Mouse (Mus musculus) kidney, postnatal 0 days (tissue): ENCODE results near the gene Eng. TPM values are rescaled to one million over a fixed set of nuclear protein-coding genes. Genes with fewer than 3 reads are reported as not detected.

ENCODE experiments used
- ATAC-seq: fragments of 200-750 bp; cut with Nextera tagmentation; replicated peaks from 2 replicates; pipeline ENCODE4 v1.8.0; 2017; ENCODE audit warnings: low read depth, moderate number of reproducible peaks, moderate TSS enrichment, moderate library complexity; ENCODE audit not compliant: low FRiP score
- DNase-seq: peaks from one replicate; pipeline ENCODE4 v3.0.0-alpha.2; 2016; ENCODE audit warnings: low spot score
- H3K27ac ChIP-seq: fragments of 300-500 bp; sonication (generic); 2 replicates; pipeline ENCODE4 v1.5.1; 2014; ENCODE audit warnings: mild to moderate bottlenecking
- H3K27me3 ChIP-seq: fragments of 300-500 bp; sonication (generic); 2 replicates; pipeline ENCODE4 v1.6.1; 2014; ENCODE audit warnings: low read length, mixed read lengths; ENCODE audit not compliant: insufficient read depth
- H3K36me3 ChIP-seq: fragments of 300-500 bp; sonication (generic); 2 replicates; pipeline ENCODE4 v1.6.1; 2014; ENCODE audit warnings: low read length, mixed read lengths; ENCODE audit not compliant: insufficient read depth
- H3K4me1 ChIP-seq: fragments of 300-500 bp; sonication (generic); replicated peaks from 2 replicates; pipeline ENCODE4 v1.6.1; 2014; ENCODE audit warnings: antibody characterized with exemption, low read length, mixed read lengths; ENCODE audit not compliant: insufficient read depth
- H3K4me2 ChIP-seq: fragments of 300-500 bp; sonication (generic); 2 replicates; pipeline ENCODE4 v1.6.1; 2014; ENCODE audit warnings: mild to moderate bottlenecking, low read length, moderate library complexity, mixed read lengths
- H3K4me3 ChIP-seq: fragments of 300-500 bp; sonication (generic); replicated peaks from 2 replicates; pipeline ENCODE4 v1.5.1; 2014; ENCODE audit warnings: low read depth, low read length
- H3K9ac ChIP-seq: fragments of 300-500 bp; sonication (generic); 2 replicates; pipeline ENCODE4 v1.6.1; 2014; ENCODE audit warnings: low read depth, low read length
- H3K9me3 ChIP-seq: fragments of 300-500 bp; sonication (generic); replicated peaks from 2 replicates; pipeline ENCODE4 v1.6.1; 2016; ENCODE audit warnings: low read length, inconsistent platforms, mixed read lengths
- CTCF ChIP-seq: IDR thresholded peaks from 2 replicates; pipeline ENCODE4 v1.5.1; 2016; ENCODE audit warnings: antibody characterized with exemption, low read depth, mild to moderate bottlenecking, moderate library complexity
- WGBS: fragments of 180-500 bp; shearing (Covaris S2); extraction: QIAGEN DNeasy Blood & Tissue Kit; methylation state at CpG from one replicate; pipeline ENCODE4 v1.1.7; 2014; 5-methylcytosine and 5-hydroxymethylcytosine counted together
- polyA plus RNA-seq: library from polyadenylated mRNA; unstranded; fragments of >200 nt; fragmentation: Nextera tagmentation; extraction: Ambion mirVana; gene quantifications from 2 replicates; pipeline ENCODE4 v1.2.1, GENCODE M21; 2015

Eng gene
- polyA plus RNA-seq, 1 experiment from 2014 or later: 71.6 TPM

DNA sequence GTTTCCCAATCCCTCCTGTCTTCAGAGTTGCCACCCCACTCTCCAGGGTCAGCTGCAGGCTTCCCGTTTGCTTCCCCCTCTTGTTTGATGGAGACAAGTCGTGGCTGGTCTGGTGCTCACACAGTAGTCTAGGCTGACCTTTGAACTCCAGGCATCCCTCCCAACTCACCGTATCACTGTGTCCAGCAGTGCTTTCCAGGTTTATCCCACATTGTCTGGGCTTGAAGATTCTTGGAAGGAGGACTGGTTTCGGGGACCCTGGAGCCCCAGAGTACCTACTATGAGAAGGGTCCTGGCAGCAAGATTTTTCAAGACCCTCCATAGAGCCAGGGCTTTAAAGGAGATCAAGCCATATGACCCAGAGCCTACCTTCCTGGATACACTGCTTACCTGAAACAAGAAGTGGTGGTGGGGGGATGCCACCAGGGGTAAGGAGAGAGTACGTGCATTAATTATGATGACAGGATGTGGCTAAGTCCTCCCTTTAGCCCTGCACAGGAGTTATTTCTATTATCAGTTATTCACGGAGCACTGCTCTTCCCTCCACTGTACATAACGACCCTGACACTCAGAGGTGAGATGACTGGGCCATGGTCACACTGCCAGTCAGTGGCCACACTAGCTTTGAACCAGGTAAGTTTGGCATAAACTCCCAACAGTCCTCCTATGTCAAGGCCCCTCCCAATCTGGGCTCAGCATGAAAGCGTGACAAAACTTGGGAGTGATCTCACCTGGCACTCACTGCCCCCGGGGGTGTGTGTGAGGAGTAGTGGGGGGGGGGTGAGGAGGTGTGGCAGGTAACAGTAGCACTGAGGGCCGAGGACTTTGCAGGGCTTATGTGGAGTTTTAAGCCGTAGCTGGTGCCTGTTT, 68.0 kb downstream of the Eng start:
- ATAC-seq (no peak), DNase-seq (no peak)
- Histone ChIP-seq H3K27ac (peak overlapping the region; percentile 98), H3K27me3 (no peaks in the 10 kb centered on the region), H3K9ac (peak overlapping the region; percentile 43; the same call in 1 of the 2 replicates), H3K4me3 (no peak overlapping the region), H3K4me2 (no peak overlapping the region), H3K36me3 (peaks cover 11% of the 10 kb centered on the region), H3K4me1 (peaks cover 4% of the 10 kb centered on the region), H3K9me3 (no peaks in the 10 kb centered on the region)
- TF ChIP-seq CTCF: no peak
- 44% methylated on average over 11 of the region's 11 CpGs for WGBS

DNA sequence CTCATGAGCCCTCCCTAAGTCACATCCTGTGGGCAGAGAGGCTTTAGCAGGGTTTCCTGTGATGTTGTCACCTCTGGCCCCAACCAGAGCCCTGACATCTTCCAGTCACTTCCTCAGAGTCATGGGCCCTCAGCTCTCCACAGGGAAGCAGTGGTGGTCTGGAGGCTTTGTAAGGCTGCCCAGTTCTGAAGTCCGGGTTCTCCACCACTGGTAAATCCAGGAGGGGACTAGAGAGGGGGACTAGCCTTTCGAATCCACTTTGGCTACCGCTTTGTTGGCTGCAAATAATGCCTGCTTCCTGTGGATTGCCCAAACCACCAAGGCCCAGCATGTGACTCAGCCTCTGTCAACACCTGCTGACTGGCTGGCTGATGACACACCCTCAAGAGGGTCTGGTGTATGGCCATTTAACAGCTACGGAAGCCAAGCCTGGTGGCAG, 68.6 kb downstream of the Eng start:
- Histone ChIP-seq H3K36me3 (peaks cover 5% of the 10 kb centered on the region; the same call in 1 of the 2 replicates), H3K9ac (0 out of 2 replicates have a peak overlapping the region, but pooled peaks have one; percentile 23), H3K27me3 (no peaks in the 10 kb centered on the region), H3K27ac (peak overlapping the region; percentile 76), H3K4me2 (no peak overlapping the region), H3K9me3 (no peaks in the 10 kb centered on the region), H3K4me1 (peaks cover 4% of the 10 kb centered on the region), H3K4me3 (no peak overlapping the region)
- DNase-seq (peak; percentile 42), ATAC-seq (no peak)
- 65% methylated on average over 4 of the region's 4 CpGs for WGBS
- no peak; the same call in 1 of the 2 replicates for TF ChIP-seq CTCF

DNA sequence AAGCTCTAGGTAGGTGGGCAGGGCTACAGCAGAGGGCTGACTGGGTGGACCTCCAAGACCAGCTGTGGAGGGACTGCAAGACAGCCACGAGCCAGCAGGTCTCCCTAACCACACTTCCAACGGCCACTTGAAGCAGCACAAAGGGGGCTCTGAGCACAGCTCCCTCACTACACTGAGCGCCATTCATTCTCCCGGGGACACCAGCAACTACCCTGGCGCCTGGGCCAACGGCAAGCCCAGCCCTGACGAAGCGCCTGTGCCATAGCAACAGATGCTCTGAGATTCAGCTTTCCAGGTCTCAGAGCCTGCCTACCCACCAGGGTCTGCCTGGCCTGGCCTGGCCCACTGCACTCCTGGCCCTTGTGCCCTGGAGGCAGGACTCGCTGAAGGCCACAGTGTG, 72.4 kb downstream of the Eng start:
- Histone ChIP-seq H3K27ac (no peak overlapping the region), H3K36me3 (no peaks in the 10 kb centered on the region), H3K4me3 (no peak overlapping the region), H3K4me2 (no peak overlapping the region), H3K27me3 (no peaks in the 10 kb centered on the region), H3K9ac (no peak overlapping the region), H3K9me3 (no peaks in the 10 kb centered on the region), H3K4me1 (peaks cover 8% of the 10 kb centered on the region; the same call in 1 of the 2 replicates)
- no peak for TF ChIP-seq CTCF
- DNase-seq (no peak), ATAC-seq (no peak)
- 62% methylated on average over 9 of the region's 9 CpGs for WGBS

DNA sequence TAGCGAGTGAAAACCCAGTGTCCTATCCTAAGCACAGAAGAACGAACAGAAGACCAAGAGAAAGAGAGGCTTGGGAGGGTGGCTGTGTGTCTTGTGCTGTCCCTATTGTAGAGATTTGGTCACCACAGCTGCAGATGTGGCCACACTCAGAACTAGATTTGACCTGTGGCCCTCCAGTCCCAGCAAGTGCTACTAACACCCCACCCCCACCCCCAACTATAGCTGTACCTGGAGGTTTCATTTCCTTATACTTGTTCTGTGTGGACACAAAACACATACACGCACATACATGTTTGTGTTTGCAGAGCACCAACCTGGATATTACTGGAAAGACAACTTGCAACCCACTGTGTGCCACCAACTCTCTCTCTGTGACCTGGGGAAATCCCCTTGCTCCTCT, 73.7 kb downstream of the Eng start:
- Histone ChIP-seq H3K4me2 (no peak overlapping the region), H3K9me3 (no peaks in the 10 kb centered on the region), H3K36me3 (no peaks in the 10 kb centered on the region), H3K27ac (no peak overlapping the region), H3K4me1 (peaks cover 10% of the 10 kb centered on the region; the same call in 1 of the 2 replicates), H3K9ac (no peak overlapping the region), H3K27me3 (no peaks in the 10 kb centered on the region), H3K4me3 (no peak overlapping the region)
- ATAC-seq (no peak), DNase-seq (no peak)
- 86% methylated on average over 3 of the region's 3 CpGs for WGBS
- TF ChIP-seq CTCF: no peak

DNA sequence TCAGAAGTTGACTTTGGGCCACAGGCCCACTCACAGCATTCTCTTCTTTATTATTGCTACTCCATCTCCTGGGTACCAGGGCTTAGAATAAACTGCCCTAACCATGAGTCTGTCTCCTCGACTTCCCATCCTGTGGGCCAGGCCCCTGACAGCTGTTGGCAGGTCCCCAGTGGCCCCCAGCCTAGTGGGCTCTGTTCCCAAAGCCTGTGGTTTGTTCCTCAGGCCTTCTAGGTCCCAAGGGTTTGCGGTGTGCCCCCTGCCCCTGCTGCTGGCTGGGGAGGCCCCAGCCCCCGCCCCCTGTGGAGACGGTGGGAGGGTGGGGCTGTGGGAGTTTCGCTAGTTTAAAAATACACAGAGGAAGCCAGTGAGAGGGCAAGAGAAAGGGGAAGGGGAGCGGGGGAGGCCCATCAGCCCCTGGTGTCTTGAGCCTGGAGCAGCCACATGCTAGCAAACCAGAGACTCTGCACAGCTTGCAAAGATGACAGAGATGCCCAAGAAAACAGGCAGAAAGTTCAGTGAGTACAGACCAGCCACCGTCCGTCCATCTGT, 74.4 kb downstream of the Eng start, which contains the start of gene Sh2d3c:
Sh2d3c (plus strand) TSS at position 375 of the 549 bp plus-strand sequence.
- DNase-seq: peak; percentile 52
- Histone ChIP-seq H3K4me3 (peak within 1 kb of the TSS; percentile 4; the same call in 1 of the 2 replicates), H3K27me3 (no peaks in the 10 kb centered on the region), H3K36me3 (no peaks in the 10 kb centered on the region), H3K9ac (peak within 1 kb of the TSS; percentile 31; the same call in 1 of the 2 replicates), H3K4me1 (peaks cover 10% of the 10 kb centered on the region; the same call in 1 of the 2 replicates), H3K4me2 (peak within 1 kb of the TSS; percentile 11), H3K9me3 (no peaks in the 10 kb centered on the region), H3K27ac (peak within 1 kb of the TSS; percentile 19; the same call in 1 of the 2 replicates)
- ATAC-seq: 0 out of 2 replicates have a peak, but pooled peaks have one; percentile 15
- 25% methylated on average over 8 of the region's 8 CpGs for WGBS
- TF ChIP-seq CTCF: no peak

DNA sequence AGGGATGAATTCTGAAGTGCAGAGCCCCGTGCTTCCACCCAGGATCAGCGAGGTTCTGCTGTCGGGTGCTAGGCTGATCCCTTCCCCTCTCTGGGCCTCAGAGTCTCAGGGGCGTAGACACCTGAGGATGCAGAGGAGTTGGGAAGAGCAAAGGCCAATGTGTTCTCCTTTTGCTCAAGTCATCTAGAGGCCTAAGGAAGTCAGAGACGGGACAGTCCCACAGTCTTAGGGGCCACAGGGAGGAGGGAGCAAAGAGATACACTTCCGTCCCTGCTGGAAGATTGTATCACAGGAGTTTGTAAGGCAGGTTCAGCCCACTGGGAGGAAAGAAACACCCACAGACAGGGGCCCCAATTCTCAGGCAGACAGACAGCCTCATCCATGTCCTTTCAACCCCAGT, 75.7 kb downstream of the Eng start:
- H3K27me3 ChIP-seq: no peaks in the 10 kb centered on the region
- no peaks in the 10 kb centered on the region for H3K9me3 ChIP-seq
- TF ChIP-seq CTCF: no peak
- H3K4me1 ChIP-seq: peaks cover 10% of the 10 kb centered on the region; the same call in 1 of the 2 replicates
- H3K9ac ChIP-seq: 0 out of 2 replicates have a peak overlapping the region, but pooled peaks have one; percentile 6
- H3K4me2 ChIP-seq: peak overlapping the region; percentile 11
- H3K27ac ChIP-seq: no peak overlapping the region
- DNase-seq: no peak
- 40% methylated on average over 6 of the region's 6 CpGs for WGBS
- ATAC-seq: no peak
- no peaks in the 10 kb centered on the region for H3K36me3 ChIP-seq
- no peak overlapping the region for H3K4me3 ChIP-seq
